Mouse (Mus musculus): ENCODE measurements at regions not wholly inside any gene's neighbourhood (a gene's known extent, or its start where the extent isn't known, plus 50 kb on each side); places are given as distances from the start of the nearest gene placed in this dataset.
A peak's percentile ranks its signal among the peaks of the same experiment; 100 is the strongest.

GRCm38 (mm10) chr2:134214748-134215328 is 339.3 kb downstream of the Hao1 start:
- H3K4me3 ChIP-seq (ENCODE audit: low read depth, low read length): no peak overlapping the region
- no peak overlapping the region for H3K4me2 ChIP-seq (ENCODE audit: low read depth, low read length)
- ATAC-seq (replicated peaks; ENCODE audit: insufficient number of reproducible peaks, low FRiP score, low TSS enrichment, low read depth): peak; percentile 87
- no peaks in the 10 kb centered on the region for H3K9me3 ChIP-seq (replicated peaks; ENCODE audit: control insufficient read depth, low read length)
- peak; percentile 81 for DNase-seq (ENCODE audit: low spot score)
- H3K4me1 ChIP-seq (ENCODE audit: control insufficient read depth, insufficient read depth, low read length): no peaks in the 10 kb centered on the region
- no peaks in the 10 kb centered on the region for H3K36me3 ChIP-seq (replicated peaks; ENCODE audit: control insufficient read depth, insufficient read depth, low read depth, low read length)
- no peak overlapping the region for H3K27ac ChIP-seq (replicated peaks; ENCODE audit: low read depth, low read length)
- no peaks in the 10 kb centered on the region for H3K27me3 ChIP-seq (ENCODE audit: control insufficient read depth, insufficient read depth, low read length)
- WGBS: 52% methylated on average over 6 of the region's 6 CpGs
- H3K9ac ChIP-seq (replicated peaks; ENCODE audit: low read length): no peak overlapping the region

GRCm38 (mm10) chr2:134203252-134203651 is 350.9 kb downstream of the Hao1 start:
- WGBS: 92% methylated on average over 1 of the region's 1 CpGs
- no peak overlapping the region for H3K27ac ChIP-seq (replicated peaks; ENCODE audit: low read depth, low read length)

DNA sequence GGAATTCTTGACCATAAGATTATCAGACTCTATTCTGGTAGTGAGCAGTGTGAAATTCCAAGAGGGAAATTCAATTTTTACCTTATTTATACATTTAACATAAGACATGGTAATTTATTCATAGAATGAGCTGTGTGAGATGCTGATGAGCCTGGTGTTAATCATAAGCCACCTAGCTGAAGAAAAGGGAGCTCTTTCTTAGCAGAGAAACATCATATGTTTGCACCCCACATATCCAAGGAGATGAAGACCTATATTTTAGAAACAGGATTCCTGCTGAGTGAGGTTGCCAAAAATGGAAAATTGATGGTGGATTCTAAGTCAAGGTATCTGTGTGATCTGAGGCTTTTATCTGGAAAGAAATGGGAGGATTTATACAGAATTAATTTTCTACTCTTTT is 358.2 kb downstream of the Hao1 start:
- H3K9ac ChIP-seq (replicated peaks; ENCODE audit: low read length): no peak overlapping the region
- DNase-seq (ENCODE audit: low spot score) (no peak), ATAC-seq (replicated peaks; ENCODE audit: insufficient number of reproducible peaks, low FRiP score, low TSS enrichment, low read depth) (no peak)

More at GRCm38 (mm10) chr2:134203252-134203651, 350.9 kb downstream of the Hao1 start:
- DNase-seq (ENCODE audit: low spot score) (no peak), ATAC-seq (replicated peaks; ENCODE audit: insufficient number of reproducible peaks, low FRiP score, low TSS enrichment, low read depth) (no peak)
- Histone ChIP-seq H3K36me3 (replicated peaks; ENCODE audit: control insufficient read depth, insufficient read depth, low read depth, low read length) (no peaks in the 10 kb centered on the region), H3K4me2 (ENCODE audit: low read depth, low read length) (no peak overlapping the region), H3K9me3 (replicated peaks; ENCODE audit: control insufficient read depth, low read length) (no peaks in the 10 kb centered on the region), H3K27me3 (ENCODE audit: control insufficient read depth, insufficient read depth, low read length) (no peaks in the 10 kb centered on the region), H3K9ac (replicated peaks; ENCODE audit: low read length) (no peak overlapping the region), H3K4me1 (ENCODE audit: control insufficient read depth, insufficient read depth, low read length) (no peaks in the 10 kb centered on the region), H3K4me3 (ENCODE audit: low read depth, low read length) (no peak overlapping the region)

GRCm38 (mm10) chr2:134189435-134190063 is 364.6 kb downstream of the Hao1 start:
- DNase-seq (ENCODE audit: low spot score) (no peak), ATAC-seq (replicated peaks; ENCODE audit: insufficient number of reproducible peaks, low FRiP score, low TSS enrichment, low read depth) (no peak)
- Histone ChIP-seq H3K27ac (replicated peaks; ENCODE audit: low read depth, low read length) (no peak overlapping the region), H3K4me3 (ENCODE audit: low read depth, low read length) (no peak overlapping the region), H3K9ac (replicated peaks; ENCODE audit: low read length) (no peak overlapping the region), H3K9me3 (replicated peaks; ENCODE audit: control insufficient read depth, low read length) (no peaks in the 10 kb centered on the region), H3K4me2 (ENCODE audit: low read depth, low read length) (no peak overlapping the region), H3K27me3 (ENCODE audit: control insufficient read depth, insufficient read depth, low read length) (no peaks in the 10 kb centered on the region), H3K36me3 (replicated peaks; ENCODE audit: control insufficient read depth, insufficient read depth, low read depth, low read length) (no peaks in the 10 kb centered on the region), H3K4me1 (ENCODE audit: control insufficient read depth, insufficient read depth, low read length) (no peaks in the 10 kb centered on the region)
- 57% methylated on average over 5 of the region's 5 CpGs for WGBS

More for the DNA sequence above, 358.2 kb downstream of the Hao1 start:
- Histone ChIP-seq H3K4me3 (ENCODE audit: low read depth, low read length) (no peak overlapping the region), H3K27ac (replicated peaks; ENCODE audit: low read depth, low read length) (no peak overlapping the region), H3K27me3 (ENCODE audit: control insufficient read depth, insufficient read depth, low read length) (no peaks in the 10 kb centered on the region), H3K9me3 (replicated peaks; ENCODE audit: control insufficient read depth, low read length) (no peaks in the 10 kb centered on the region), H3K36me3 (replicated peaks; ENCODE audit: control insufficient read depth, insufficient read depth, low read depth, low read length) (no peaks in the 10 kb centered on the region), H3K4me1 (ENCODE audit: control insufficient read depth, insufficient read depth, low read length) (no peaks in the 10 kb centered on the region), H3K4me2 (ENCODE audit: low read depth, low read length) (no peak overlapping the region)

Data from embryonic facial prominence, embryonic 11.5 days (tissue).